Mouse (Mus musculus): Measurements from ENCODE around the gene Olfr1302. TPM values are rescaled to one million over a fixed set of nuclear protein-coding genes. Genes with fewer than 3 reads are reported as not detected.

Gene Olfr1302
- not detected in 2 replicates for polyA plus RNA-seq (2015; fragmentation: Nextera tagmentation; extraction: Ambion mirVana)

DNA sequence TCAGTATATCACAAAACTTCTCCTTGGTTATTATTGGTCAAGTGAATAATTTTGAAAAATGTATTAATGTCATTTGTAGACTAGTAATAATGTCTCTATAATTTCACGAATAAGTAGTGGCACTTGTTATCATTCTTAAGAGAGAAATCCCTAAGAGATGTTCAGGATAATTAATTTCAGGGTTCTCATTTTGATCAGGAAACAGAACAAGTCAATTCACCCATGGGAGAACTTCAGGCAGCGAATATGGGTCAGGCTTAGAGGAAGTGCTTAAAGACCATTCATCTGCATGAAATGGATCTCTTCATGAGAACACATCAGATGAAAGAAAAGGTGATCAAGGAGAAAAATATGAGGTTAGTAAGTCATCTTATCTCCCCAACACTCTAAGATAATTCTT lies at the start of gene Olfr1302:
Gene Olfr1302 (plus strand): TSS at position 301 of the 400 bp plus-strand sequence.
- Histone ChIP-seq H3K9me3 (no peaks in the 10 kb centered on the region), H3K27me3 (no peaks in the 10 kb centered on the region), H3K36me3 (no peaks in the 10 kb centered on the region), H3K4me2 (no peak within 1 kb of the TSS), H3K27ac (no peak within 1 kb of the TSS), H3K9ac (no peak within 1 kb of the TSS), H3K4me1 (no peaks in the 10 kb centered on the region), H3K4me3 (no peak within 1 kb of the TSS)
- 70% methylated on average over 2 of the region's 2 CpGs for WGBS
- ATAC-seq (ENCODE audit: borderline replicate concordance, extremely low read depth, low FRiP score, low TSS enrichment): no peak

DNA sequence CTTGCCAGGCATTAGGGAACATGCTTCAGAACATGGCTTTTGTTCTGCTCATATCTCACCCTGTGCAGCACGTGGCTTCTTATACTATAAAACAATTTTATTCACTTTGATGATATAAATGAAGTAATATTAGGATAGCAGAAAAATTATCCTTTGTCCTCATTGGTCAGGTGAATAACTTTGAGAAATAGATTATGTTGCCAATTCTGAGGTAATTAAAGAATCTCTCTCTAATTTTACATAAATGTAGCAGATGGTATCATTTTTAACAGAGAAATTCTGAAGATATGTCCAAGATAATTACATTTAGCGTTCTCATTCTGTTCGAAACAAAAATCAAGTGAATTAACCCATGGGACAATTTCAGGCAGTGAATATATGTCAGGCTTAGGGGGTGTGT lies 26.5 kb upstream of the Olfr1302 start, which contains the start of gene Olfr1301:
Gene Olfr1301 (plus strand): TSS at position 301 of the 400 bp plus-strand sequence.
- Histone ChIP-seq H3K27ac (no peak within 1 kb of the TSS), H3K4me1 (no peaks in the 10 kb centered on the region), H3K9ac (no peak within 1 kb of the TSS), H3K36me3 (no peaks in the 10 kb centered on the region), H3K4me3 (no peak within 1 kb of the TSS), H3K4me2 (no peak within 1 kb of the TSS), H3K9me3 (no peaks in the 10 kb centered on the region), H3K27me3 (no peaks in the 10 kb centered on the region)
- no peak for ATAC-seq (ENCODE audit: borderline replicate concordance, extremely low read depth, low FRiP score, low TSS enrichment)
- 81% methylated on average over 3 of the region's 3 CpGs for WGBS

DNA sequence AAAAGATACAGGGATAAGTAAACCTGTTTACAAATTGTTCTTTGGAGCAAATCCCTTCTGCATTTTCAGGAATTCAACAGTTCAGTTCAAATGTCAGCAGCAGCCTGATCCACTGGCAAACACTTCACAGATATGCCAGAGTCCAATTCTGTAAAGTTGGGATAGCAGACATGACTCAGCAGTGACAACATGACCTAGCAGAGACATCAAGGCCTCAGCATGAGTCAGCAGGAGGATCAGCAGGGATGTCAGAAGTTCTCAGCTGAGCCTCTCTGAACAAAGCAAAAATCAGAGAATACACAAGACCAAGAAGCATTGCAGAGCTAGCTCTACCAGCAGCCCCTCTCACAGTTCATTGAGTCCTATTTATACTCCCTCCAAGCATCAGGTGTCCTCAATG lies 35.7 kb downstream of the Olfr1302 start:
- H3K4me3 ChIP-seq: no peak overlapping the region
- no peak overlapping the region for H3K27ac ChIP-seq
- H3K27me3 ChIP-seq: no peaks in the 10 kb centered on the region
- H3K36me3 ChIP-seq: no peaks in the 10 kb centered on the region
- H3K9me3 ChIP-seq: no peaks in the 10 kb centered on the region; the same call in 1 of the 2 replicates
- ATAC-seq (ENCODE audit: borderline replicate concordance, extremely low read depth, low FRiP score, low TSS enrichment): no peak
- no peaks in the 10 kb centered on the region for H3K4me1 ChIP-seq
- no peak overlapping the region for H3K4me2 ChIP-seq
- no peak overlapping the region for H3K9ac ChIP-seq

DNA sequence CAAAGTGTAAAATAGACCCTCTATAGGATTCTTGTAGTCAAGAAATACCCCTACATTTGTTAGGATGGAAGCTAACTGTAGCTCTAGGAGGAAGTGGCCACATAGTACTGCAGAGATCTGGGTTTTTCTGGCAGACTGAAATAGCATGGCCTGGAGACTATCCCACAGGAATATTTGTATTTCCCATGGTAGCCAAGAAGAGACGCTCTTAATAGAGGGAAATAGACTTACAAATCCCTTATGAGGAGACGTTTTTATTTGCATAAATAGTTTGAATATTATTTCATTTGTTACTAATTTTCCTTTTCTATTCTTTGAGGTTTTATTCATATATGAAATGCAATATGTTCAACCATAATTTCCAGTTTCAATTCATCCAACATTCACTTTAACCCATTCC lies 43.0 kb downstream of the Olfr1302 start, which contains the start of gene Olfr1303:
Gene Olfr1303 (minus strand): TSS at position 101 of the 400 bp plus-strand sequence.
- Histone ChIP-seq H3K9me3 (no peaks in the 10 kb centered on the region), H3K4me3 (no peak within 1 kb of the TSS), H3K4me2 (no peak within 1 kb of the TSS), H3K4me1 (no peaks in the 10 kb centered on the region), H3K36me3 (no peaks in the 10 kb centered on the region), H3K27ac (no peak within 1 kb of the TSS), H3K27me3 (no peaks in the 10 kb centered on the region), H3K9ac (no peak within 1 kb of the TSS)
- 69% methylated on average over 2 of the region's 2 CpGs for WGBS
- no peak for ATAC-seq (ENCODE audit: borderline replicate concordance, extremely low read depth, low FRiP score, low TSS enrichment)

Other genes starting within 250 kb of the Olfr1302 start
- not detected in 2 replicates for gene Olfr1294, start 237.1 kb upstream of the Olfr1302 start, polyA plus RNA-seq (2015; fragmentation: Nextera tagmentation; extraction: Ambion mirVana)
- gene Olfr1295, start 207.7 kb upstream of the Olfr1302 start, polyA plus RNA-seq (2015; fragmentation: Nextera tagmentation; extraction: Ambion mirVana): not detected in 2 replicates
- gene Olfr1297, start 150.9 kb upstream of the Olfr1302 start, polyA plus RNA-seq (2015; fragmentation: Nextera tagmentation; extraction: Ambion mirVana): not detected in 2 replicates
- gene Olfr1298, start 128.2 kb upstream of the Olfr1302 start, polyA plus RNA-seq (2015; fragmentation: Nextera tagmentation; extraction: Ambion mirVana): not detected in 2 replicates
- not detected in 2 replicates for gene Olfr1299, start 116.0 kb upstream of the Olfr1302 start, polyA plus RNA-seq (2015; fragmentation: Nextera tagmentation; extraction: Ambion mirVana)
- not detected in 2 replicates for gene Olfr1301, start 26.4 kb upstream of the Olfr1302 start, polyA plus RNA-seq (2015; fragmentation: Nextera tagmentation; extraction: Ambion mirVana)
- gene Olfr1303, start 42.9 kb downstream of the Olfr1302 start, polyA plus RNA-seq (2015; fragmentation: Nextera tagmentation; extraction: Ambion mirVana): not detected in 2 replicates
- not detected in 2 replicates for gene Olfr1305, start 99.7 kb downstream of the Olfr1302 start, polyA plus RNA-seq (2015; fragmentation: Nextera tagmentation; extraction: Ambion mirVana)
- not detected in 2 replicates for gene Olfr1306, start 138.8 kb downstream of the Olfr1302 start, polyA plus RNA-seq (2015; fragmentation: Nextera tagmentation; extraction: Ambion mirVana)
- gene Olfr1307, start 172.0 kb downstream of the Olfr1302 start, polyA plus RNA-seq (2015; fragmentation: Nextera tagmentation; extraction: Ambion mirVana): 0.01 TPM in 1 of 2 replicates, not detected in the other
- gene Olfr1308, start 187.5 kb downstream of the Olfr1302 start, polyA plus RNA-seq (2015; fragmentation: Nextera tagmentation; extraction: Ambion mirVana): not detected in 2 replicates
- gene Olfr1309, start 212.9 kb downstream of the Olfr1302 start, polyA plus RNA-seq (2015; fragmentation: Nextera tagmentation; extraction: Ambion mirVana): not detected in 2 replicates
- gene Olfr1310, start 235.3 kb downstream of the Olfr1302 start, polyA plus RNA-seq (2015; fragmentation: Nextera tagmentation; extraction: Ambion mirVana): not detected in 2 replicates
- not detected in 2 replicates for gene Olfr1311, start 247.0 kb downstream of the Olfr1302 start, polyA plus RNA-seq (2015; fragmentation: Nextera tagmentation; extraction: Ambion mirVana)